Mouse (Mus musculus): ENCODE measurements around the gene Coa5. TPM values are rescaled to one million over a fixed set of nuclear protein-coding genes. Genes with fewer than 3 reads are reported as not detected.

Gene Coa5
- polyA plus RNA-seq (2015; fragmentation: Nextera tagmentation; extraction: Ambion mirVana), result 54.5 and 56.8 TPM in 2 replicates

GRCm38 (mm10) chr1:37429366-37430296 is at the start of gene Coa5, which contains the start of gene Unc50:
TSS of gene Coa5 (minus strand) at chr1:37430103.
TSS of gene Unc50 (plus strand) at chr1:37430139.
- ATAC-seq, result peak; percentile 99
- 2% methylated on average over 57 of the region's 57 CpGs for WGBS
- Histone ChIP-seq H3K4me1 (replicated peaks) (peaks cover 12% of the 10 kb centered on the region), H3K4me3 (replicated peaks) (peak within 1 kb of the TSS; percentile 99), H3K4me2 (replicated peaks) (peak within 1 kb of the TSS; percentile 85), H3K9me3 (no peaks in the 10 kb centered on the region), H3K36me3 (peaks cover 20% of the 10 kb centered on the region), H3K27me3 (replicated peaks) (no peaks in the 10 kb centered on the region), H3K9ac (peak within 1 kb of the TSS; percentile 95), H3K27ac (peak within 1 kb of the TSS; percentile 85)

GRCm38 (mm10) chr1:37479074-37479473 is 49.2 kb upstream of the Coa5 start:
- H3K4me1 ChIP-seq (replicated peaks), result peaks cover 9% of the 10 kb centered on the region
- no peak overlapping the region for H3K4me3 ChIP-seq (replicated peaks)
- no peaks in the 10 kb centered on the region for H3K27me3 ChIP-seq (replicated peaks)
- no peak for ATAC-seq
- H3K9ac ChIP-seq, result no peak overlapping the region
- WGBS, result 75% methylated on average over 9 of the region's 9 CpGs
- no peaks in the 10 kb centered on the region for H3K36me3 ChIP-seq
- H3K27ac ChIP-seq, result no peak overlapping the region
- no peaks in the 10 kb centered on the region for H3K9me3 ChIP-seq
- no peak overlapping the region for H3K4me2 ChIP-seq (replicated peaks)

- Histone ChIP-seq H3K9ac (no peak overlapping the region), H3K4me1 (replicated peaks) (peaks cover 9% of the 10 kb centered on the region), H3K4me3 (replicated peaks) (no peak overlapping the region), H3K27ac (0 out of 2 replicates have a peak overlapping the region, but pooled peaks have one; percentile 19), H3K27me3 (replicated peaks) (no peaks in the 10 kb centered on the region), H3K9me3 (no peaks in the 10 kb centered on the region), H3K4me2 (replicated peaks) (no peak overlapping the region), H3K36me3 (no peaks in the 10 kb centered on the region)
- WGBS, result 58% methylated on average over 7 of the region's 7 CpGs
- ATAC-seq, result no peak
Observed at GRCm38 (mm10) chr1:37478416-37478815, 48.5 kb upstream of the Coa5 start.

GRCm38 (mm10) chr1:37477928-37478327 is 48.0 kb upstream of the Coa5 start:
- WGBS, result 49% methylated on average over 5 of the region's 5 CpGs
- no peak overlapping the region for H3K9ac ChIP-seq
- no peak for ATAC-seq

GRCm38 (mm10) chr1:37477250-37477649 is 47.3 kb upstream of the Coa5 start:
- Histone ChIP-seq H3K27ac (no peak overlapping the region), H3K4me3 (replicated peaks) (no peak overlapping the region), H3K36me3 (no peaks in the 10 kb centered on the region), H3K9ac (no peak overlapping the region), H3K27me3 (replicated peaks) (no peaks in the 10 kb centered on the region), H3K4me1 (replicated peaks) (peaks cover 9% of the 10 kb centered on the region), H3K9me3 (no peaks in the 10 kb centered on the region), H3K4me2 (replicated peaks) (no peak overlapping the region)
- WGBS, result 96% methylated on average over 5 of the region's 5 CpGs
- no peak for ATAC-seq

More at GRCm38 (mm10) chr1:37477928-37478327, 48.0 kb upstream of the Coa5 start:
- Histone ChIP-seq H3K9me3 (no peaks in the 10 kb centered on the region), H3K4me3 (replicated peaks) (no peak overlapping the region), H3K36me3 (no peaks in the 10 kb centered on the region), H3K4me1 (replicated peaks) (peaks cover 9% of the 10 kb centered on the region), H3K27me3 (replicated peaks) (no peaks in the 10 kb centered on the region), H3K27ac (0 out of 2 replicates have a peak overlapping the region, but pooled peaks have one; percentile 19), H3K4me2 (replicated peaks) (no peak overlapping the region)

- Histone ChIP-seq H3K36me3 (no peaks in the 10 kb centered on the region), H3K4me3 (replicated peaks) (no peak overlapping the region), H3K27me3 (replicated peaks) (no peaks in the 10 kb centered on the region), H3K27ac (no peak overlapping the region), H3K4me2 (replicated peaks) (no peak overlapping the region), H3K9me3 (no peaks in the 10 kb centered on the region), H3K4me1 (replicated peaks) (peaks cover 9% of the 10 kb centered on the region), H3K9ac (no peak overlapping the region)
- 81% methylated on average over 3 of the region's 3 CpGs for WGBS
- ATAC-seq, result no peak
Observed at GRCm38 (mm10) chr1:37475312-37475711, 45.4 kb upstream of the Coa5 start.

GRCm38 (mm10) chr1:37474634-37475190 is 44.8 kb upstream of the Coa5 start:
- Histone ChIP-seq H3K9me3 (no peaks in the 10 kb centered on the region), H3K4me1 (replicated peaks) (peaks cover 9% of the 10 kb centered on the region), H3K4me2 (replicated peaks) (no peak overlapping the region), H3K27ac (no peak overlapping the region), H3K36me3 (no peaks in the 10 kb centered on the region), H3K4me3 (replicated peaks) (no peak overlapping the region), H3K9ac (no peak overlapping the region), H3K27me3 (replicated peaks) (no peaks in the 10 kb centered on the region)
- 84% methylated on average over 6 of the region's 6 CpGs for whole genome bisulfite sequencing
- ATAC-seq, result no peak

- Histone ChIP-seq H3K9ac (no peak overlapping the region), H3K27me3 (replicated peaks) (no peaks in the 10 kb centered on the region), H3K9me3 (no peaks in the 10 kb centered on the region), H3K4me2 (replicated peaks) (no peak overlapping the region), H3K4me3 (replicated peaks) (no peak overlapping the region), H3K36me3 (0 out of 2 replicates have a peak, but pooled peaks cover 4% of the 10 kb centered on the region), H3K27ac (no peak overlapping the region), H3K4me1 (replicated peaks) (peaks cover 9% of the 10 kb centered on the region)
- ATAC-seq, result no peak
- WGBS, result 70% methylated on average over 8 of the region's 8 CpGs
Observed at GRCm38 (mm10) chr1:37474046-37474445, 44.1 kb upstream of the Coa5 start.

- no peak overlapping the region for H3K9ac ChIP-seq
- 87% methylated on average over 10 of the region's 10 CpGs for WGBS
Observed at GRCm38 (mm10) chr1:37473251-37473650, 43.3 kb upstream of the Coa5 start.

GRCm38 (mm10) chr1:37471179-37472148 is 41.6 kb upstream of the Coa5 start:
- no peak overlapping the region for H3K9ac ChIP-seq
- no peak overlapping the region for H3K4me2 ChIP-seq (replicated peaks)
- WGBS, result 82% methylated on average over 6 of the region's 6 CpGs
- peaks cover 2% of the 10 kb centered on the region; the same call in 1 of the 2 replicates for H3K4me1 ChIP-seq (replicated peaks)
- no peaks in the 10 kb centered on the region for H3K9me3 ChIP-seq
- peaks cover 11% of the 10 kb centered on the region; the same call in 1 of the 2 replicates for H3K36me3 ChIP-seq
- no peak overlapping the region for H3K4me3 ChIP-seq (replicated peaks)
- H3K27ac ChIP-seq, result no peak overlapping the region
- no peaks in the 10 kb centered on the region for H3K27me3 ChIP-seq (replicated peaks)
- ATAC-seq, result no peak

More at GRCm38 (mm10) chr1:37473251-37473650, 43.3 kb upstream of the Coa5 start:
- Histone ChIP-seq H3K4me1 (replicated peaks) (peaks cover 6% of the 10 kb centered on the region), H3K4me3 (replicated peaks) (no peak overlapping the region), H3K4me2 (replicated peaks) (no peak overlapping the region), H3K36me3 (peaks cover 9% of the 10 kb centered on the region; the same call in 1 of the 2 replicates), H3K27me3 (replicated peaks) (no peaks in the 10 kb centered on the region), H3K9me3 (no peaks in the 10 kb centered on the region), H3K27ac (no peak overlapping the region)
- ATAC-seq, result no peak

- 94% methylated on average over 5 of the region's 5 CpGs for WGBS
- no peak overlapping the region for H3K4me3 ChIP-seq (replicated peaks)
- ATAC-seq, result no peak
- no peaks in the 10 kb centered on the region for H3K27me3 ChIP-seq (replicated peaks)
- no peak overlapping the region for H3K4me2 ChIP-seq (replicated peaks)
- H3K4me1 ChIP-seq (replicated peaks), result no peaks in the 10 kb centered on the region
- peaks cover 11% of the 10 kb centered on the region; the same call in 1 of the 2 replicates for H3K36me3 ChIP-seq
- H3K27ac ChIP-seq, result no peak overlapping the region
- no peak overlapping the region for H3K9ac ChIP-seq
- H3K9me3 ChIP-seq, result no peaks in the 10 kb centered on the region
Observed at GRCm38 (mm10) chr1:37469007-37469406, 39.1 kb upstream of the Coa5 start.

Data from intestine, embryonic 15.5 days (tissue).